Mouse (Mus musculus) intestine, postnatal 0 days (tissue): ENCODE results near the gene Fgf12. TPM values are rescaled to one million over a fixed set of nuclear protein-coding genes. Genes with fewer than 3 reads are reported as not detected.

ENCODE experiments used
- ATAC-seq: fragments of 200-750 bp; cut with Nextera tagmentation; 2 replicates; pipeline ENCODE4 v1.8.0; 2017; ENCODE audit warnings: mild to moderate bottlenecking, moderate TSS enrichment, moderate library complexity
- H3K27ac ChIP-seq: fragments of 300-500 bp; sonication (generic); 2 replicates; pipeline ENCODE4 v1.5.1; 2014; ENCODE audit warnings: mild to moderate bottlenecking, low read depth, low read length, moderate library complexity
- H3K27me3 ChIP-seq: fragments of 300-500 bp; sonication (generic); replicated peaks from 2 replicates; pipeline ENCODE4 v1.6.1; 2014; ENCODE audit warnings: low read length, mixed read lengths; ENCODE audit not compliant: control insufficient read depth, insufficient read depth
- H3K36me3 ChIP-seq: fragments of 300-500 bp; sonication (generic); 2 replicates; pipeline ENCODE4 v1.6.1; 2014; ENCODE audit warnings: mild to moderate bottlenecking, moderate library complexity; ENCODE audit not compliant: control insufficient read depth, insufficient read depth
- H3K4me1 ChIP-seq: fragments of 300-500 bp; sonication (generic); replicated peaks from 2 replicates; pipeline ENCODE4 v1.6.1; 2014; ENCODE audit warnings: antibody characterized with exemption, low read length, mixed read lengths; ENCODE audit not compliant: control insufficient read depth, insufficient read depth
- H3K4me2 ChIP-seq: fragments of 300-500 bp; sonication (generic); replicated peaks from 2 replicates; pipeline ENCODE4 v1.6.1; 2014; ENCODE audit warnings: low read depth, mild to moderate bottlenecking, moderate library complexity
- H3K4me3 ChIP-seq: fragments of 300-500 bp; sonication (generic); 2 replicates; pipeline ENCODE4 v1.5.1; 2014; ENCODE audit warnings: low read depth, low read length
- H3K9ac ChIP-seq: fragments of 300-500 bp; sonication (generic); 2 replicates; pipeline ENCODE4 v1.6.1; 2014; ENCODE audit warnings: mild to moderate bottlenecking, low read depth, low read length
- H3K9me3 ChIP-seq: fragments of 300-500 bp; sonication (generic); 2 replicates; pipeline ENCODE4 v1.6.1; 2016; ENCODE audit warnings: mixed run types; ENCODE audit not compliant: control insufficient read depth
- CTCF ChIP-seq: sonication (generic); IDR thresholded peaks from 2 replicates; pipeline ENCODE4 v1.5.1; 2016; ENCODE audit warnings: low read depth, mild to moderate bottlenecking, control low read depth, antibody characterized with exemption, moderate library complexity
- WGBS: fragments of 180-500 bp; shearing (Covaris S2); extraction: QIAGEN DNeasy Blood & Tissue Kit; methylation state at CpG from one replicate; pipeline ENCODE4 v1.1.7; 2014; 5-methylcytosine and 5-hydroxymethylcytosine counted together
- polyA plus RNA-seq: library from polyadenylated mRNA; unstranded; fragments of >200 nt; fragmentation: Nextera tagmentation; extraction: Ambion mirVana; gene quantifications from 2 replicates; pipeline ENCODE4 v1.2.1, GENCODE M21; 2015

Gene Fgf12
- polyA plus RNA-seq, 1 experiment from 2014 or later = 0.42 TPM

DNA sequence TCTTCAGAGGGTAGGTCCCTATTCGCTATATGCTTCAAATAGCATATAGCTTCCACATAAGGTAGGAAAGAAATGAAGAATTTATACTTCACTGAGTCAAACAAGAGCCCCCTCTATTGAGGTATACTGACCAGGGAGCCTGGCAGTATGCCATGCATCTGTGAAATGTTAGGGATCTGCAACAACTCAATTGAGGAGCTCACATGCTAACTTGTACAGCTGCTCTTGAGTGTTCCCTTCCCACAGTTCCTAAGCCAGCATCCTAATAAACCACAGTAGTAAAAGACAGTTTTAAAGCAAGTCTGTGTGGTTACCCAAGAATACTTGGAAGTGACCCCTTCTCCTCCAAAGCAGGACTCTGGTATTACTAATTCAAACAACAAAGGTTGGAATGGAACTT lies 331.3 kb downstream of the Fgf12 start:
- H3K36me3 ChIP-seq = no peaks in the 10 kb centered on the region
- no peak for ATAC-seq
- no peaks in the 10 kb centered on the region for H3K9me3 ChIP-seq
- TF ChIP-seq CTCF = no peak
- no peak overlapping the region for H3K27ac ChIP-seq
- no peak overlapping the region for H3K9ac ChIP-seq
- H3K27me3 ChIP-seq = no peaks in the 10 kb centered on the region
- H3K4me1 ChIP-seq = no peaks in the 10 kb centered on the region
- H3K4me3 ChIP-seq = no peak overlapping the region
- WGBS = 81% methylated on average over 1 of the region's 1 CpGs
- H3K4me2 ChIP-seq = no peak overlapping the region

DNA sequence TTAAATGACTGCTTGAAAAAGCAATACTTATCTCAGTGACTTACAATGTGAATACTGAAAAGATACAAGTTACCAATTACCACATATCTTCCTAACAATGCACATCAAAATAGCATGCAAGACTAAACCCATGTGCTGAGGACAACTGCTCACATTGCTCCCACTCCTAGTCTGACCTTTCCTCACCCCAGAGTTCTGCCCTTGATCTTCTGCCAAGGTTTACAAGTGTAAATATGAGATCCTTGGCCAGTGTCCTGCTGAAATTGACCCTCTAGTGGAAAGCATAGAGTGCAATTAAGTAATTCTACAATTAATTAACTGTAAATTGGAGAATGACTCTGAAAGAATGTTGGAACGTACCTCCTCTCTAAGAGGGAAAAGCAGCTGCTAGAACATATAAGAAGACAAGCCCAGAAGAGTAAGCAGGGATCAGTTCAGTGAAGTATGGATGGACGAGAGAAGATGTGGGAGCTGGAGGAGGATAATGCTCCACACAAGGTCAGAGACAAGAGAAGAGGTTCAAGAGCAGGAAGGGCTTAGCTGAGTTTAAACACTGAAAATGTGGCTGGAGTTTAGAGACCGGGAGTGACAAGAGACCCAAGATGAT lies 333.1 kb downstream of the Fgf12 start:
- 66% methylated on average over 3 of the region's 3 CpGs for WGBS

DNA sequence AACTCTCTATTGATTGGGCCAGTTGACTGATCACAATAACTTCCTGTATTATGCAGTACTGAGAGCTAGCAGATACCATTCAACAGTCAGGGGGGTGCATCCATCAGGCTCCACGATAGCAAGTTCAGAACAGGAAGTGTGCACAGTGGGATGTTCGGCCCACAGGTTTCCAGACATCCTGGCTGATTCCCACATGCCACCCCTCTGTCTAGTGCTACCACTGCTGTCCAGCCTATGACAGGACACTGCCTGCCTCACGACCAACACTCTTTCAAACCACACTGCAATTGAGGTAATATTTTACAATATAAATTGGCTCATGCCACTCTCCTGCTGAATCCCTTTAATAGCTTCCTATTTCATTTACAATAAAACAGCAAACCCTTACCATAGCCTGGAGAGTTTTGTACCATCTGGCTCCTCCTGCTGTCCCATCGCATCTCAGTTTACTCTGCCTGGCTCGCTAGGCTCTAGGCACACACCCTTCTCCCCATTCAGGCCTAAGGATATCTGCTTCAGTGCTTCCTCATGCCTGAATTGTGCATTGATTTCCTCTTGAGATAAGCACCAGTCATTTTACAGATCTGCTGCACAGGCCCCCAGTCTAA lies 341.6 kb downstream of the Fgf12 start:
- no peaks in the 10 kb centered on the region for H3K27me3 ChIP-seq
- WGBS = 69% methylated on average over 5 of the region's 5 CpGs
- H3K4me3 ChIP-seq = no peak overlapping the region
- TF ChIP-seq CTCF = no peak
- no peak overlapping the region for H3K9ac ChIP-seq
- no peak for ATAC-seq
- H3K36me3 ChIP-seq = no peaks in the 10 kb centered on the region
- no peak overlapping the region for H3K27ac ChIP-seq
- no peaks in the 10 kb centered on the region for H3K4me1 ChIP-seq
- H3K9me3 ChIP-seq = no peaks in the 10 kb centered on the region
- H3K4me2 ChIP-seq = no peak overlapping the region

More for the DNA sequence above, 333.1 kb downstream of the Fgf12 start:
- Histone ChIP-seq H3K27me3 (no peaks in the 10 kb centered on the region), H3K4me1 (no peaks in the 10 kb centered on the region), H3K4me3 (no peak overlapping the region), H3K27ac (no peak overlapping the region), H3K9me3 (no peaks in the 10 kb centered on the region), H3K9ac (no peak overlapping the region), H3K4me2 (no peak overlapping the region), H3K36me3 (no peaks in the 10 kb centered on the region)
- TF ChIP-seq CTCF = no peak
- no peak for ATAC-seq

DNA sequence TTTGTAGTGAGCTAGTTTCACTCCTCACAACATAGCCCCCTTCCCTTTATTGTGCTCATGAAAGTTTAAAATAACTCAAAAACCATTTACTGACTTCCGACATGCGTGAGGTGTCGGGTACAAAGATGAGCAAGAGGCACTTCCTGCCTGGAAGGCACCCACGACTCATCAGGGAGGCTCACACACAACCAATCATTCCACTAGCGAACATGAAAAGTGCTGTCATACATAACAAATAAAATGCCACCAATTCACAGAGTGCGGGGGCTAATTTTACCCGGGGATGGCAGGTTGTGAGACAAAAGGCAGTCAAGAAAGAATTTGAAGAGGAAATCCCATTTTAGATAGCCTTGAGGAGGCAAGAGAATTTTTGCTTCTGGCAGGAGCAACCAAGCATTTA lies 344.6 kb downstream of the Fgf12 start:
- Histone ChIP-seq H3K4me1 (no peaks in the 10 kb centered on the region), H3K4me2 (no peak overlapping the region), H3K27ac (no peak overlapping the region), H3K27me3 (no peaks in the 10 kb centered on the region), H3K9me3 (no peaks in the 10 kb centered on the region), H3K9ac (no peak overlapping the region), H3K36me3 (no peaks in the 10 kb centered on the region), H3K4me3 (no peak overlapping the region)
- TF ChIP-seq CTCF = no peak
- 69% methylated on average over 7 of the region's 7 CpGs for WGBS
- ATAC-seq = no peak

DNA sequence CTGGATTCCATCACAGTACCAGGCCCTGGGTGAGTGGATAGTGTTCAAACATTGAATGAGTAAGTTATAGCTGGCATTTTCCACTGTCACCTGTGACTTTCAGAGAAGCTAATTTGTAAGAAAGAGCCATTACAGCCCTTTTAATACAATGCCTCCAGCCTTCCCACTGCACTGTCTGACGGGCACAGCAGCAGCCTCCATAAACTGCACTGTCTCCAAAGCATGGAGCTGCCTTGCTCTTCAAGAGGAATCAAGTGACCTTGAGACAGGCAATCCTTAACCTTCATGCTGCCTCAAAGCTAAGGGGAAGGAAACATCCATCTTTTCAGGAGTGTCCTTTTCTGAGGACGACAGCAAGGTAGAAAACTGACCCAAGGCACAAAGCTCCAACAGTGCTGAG lies 345.0 kb downstream of the Fgf12 start:
- no peak overlapping the region for H3K9ac ChIP-seq
- 51% methylated on average over 2 of the region's 2 CpGs for WGBS
- no peaks in the 10 kb centered on the region for H3K27me3 ChIP-seq
- H3K27ac ChIP-seq = no peak overlapping the region
- no peaks in the 10 kb centered on the region for H3K9me3 ChIP-seq
- H3K36me3 ChIP-seq = no peaks in the 10 kb centered on the region
- H3K4me3 ChIP-seq = no peak overlapping the region
- no peaks in the 10 kb centered on the region for H3K4me1 ChIP-seq
- TF ChIP-seq CTCF = no peak
- H3K4me2 ChIP-seq = no peak overlapping the region
- no peak for ATAC-seq

DNA sequence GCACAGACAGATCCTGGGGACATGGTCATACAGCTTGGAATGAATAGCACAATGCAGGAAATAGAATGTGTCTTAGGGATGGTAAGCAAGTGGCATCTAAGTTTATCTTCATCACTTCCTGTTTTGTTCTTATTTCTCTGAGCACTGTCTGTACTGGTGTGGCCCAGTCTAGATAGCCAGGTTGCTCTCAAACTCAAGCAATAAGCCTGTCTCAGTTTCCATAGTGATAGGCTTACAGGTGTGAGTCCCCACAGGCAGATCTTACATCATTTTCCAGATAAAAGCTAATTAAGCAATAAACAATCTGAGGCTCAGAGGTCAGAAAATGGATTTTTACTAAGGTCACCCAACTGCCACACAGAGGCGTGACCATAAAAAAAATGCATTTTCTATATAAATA lies 348.7 kb downstream of the Fgf12 start:
- ATAC-seq = peak; percentile 81
- no peak for TF ChIP-seq CTCF
- H3K27me3 ChIP-seq = no peaks in the 10 kb centered on the region
- no peak overlapping the region for H3K4me2 ChIP-seq
- H3K4me1 ChIP-seq = no peaks in the 10 kb centered on the region
- H3K27ac ChIP-seq = no peak overlapping the region
- no peak overlapping the region for H3K9ac ChIP-seq
- H3K36me3 ChIP-seq = no peaks in the 10 kb centered on the region
- H3K4me3 ChIP-seq = no peak overlapping the region
- 45% methylated on average over 1 of the region's 1 CpGs for WGBS
- no peaks in the 10 kb centered on the region for H3K9me3 ChIP-seq
